Mouse (Mus musculus) B cell, adult (primary cell): Measurements from ENCODE around the gene Hypm. TPM values are rescaled to one million over a fixed set of nuclear protein-coding genes. Genes with fewer than 3 reads are reported as not detected.

ENCODE experiments used
- total RNA-seq: library from RNA; stranded (reverse); gene quantifications from 4 replicates; pipeline ENCODE4 v1.2.4, GENCODE M21; 2023; ENCODE audit not compliant: inconsistent age

Hypm gene
- not detected in 4 replicates for total RNA-seq

GRCm38 (mm10) chrX:9846628-9847027 is at the start of gene Hypm:
TSS of gene Hypm (plus strand) at chrX:9846928.

GRCm38 (mm10) chrX:9849403-9849802 is 2.7 kb downstream of the Hypm start, which contains the start of gene H2al3:
TSS of gene H2al3 (plus strand) at chrX:9849703.

GRCm38 (mm10) chrX:9885322-9885721 is 38.6 kb downstream of the Hypm start, which contains the start of gene Sytl5:
TSS of gene Sytl5 (plus strand) at chrX:9885622.

Other genes with a start within 250 kb of the Hypm start
- 36.4 to 46.3 TPM (median 43.7 TPM) in 4 replicates for gene Dynlt3, start 183.9 kb upstream of the Hypm start, total RNA-seq
- gene H2al3, start 2.8 kb downstream of the Hypm start, total RNA-seq, result not detected in 4 replicates
- gene Sytl5, start 38.7 kb downstream of the Hypm start, total RNA-seq, result not detected in 4 replicates